Mouse (Mus musculus) heart, adult 2 months (tissue): ENCODE results near the gene Dkk3.

Experiments
- CTCF ChIP-seq: fragments of 200-600 bp; IDR thresholded peaks from 2 replicates; pipeline ENCODE4 v1.8.1; 2022; ENCODE audit warnings: antibody characterized with exemption, mild to moderate bottlenecking, moderate library complexity
- EP300 ChIP-seq: fragments of 200-500 bp; IDR thresholded peaks from 2 replicates; pipeline ENCODE4 v1.6.1; 2011; ENCODE audit warnings: low read depth, low read length, control low read depth; ENCODE audit not compliant: insufficient read depth
- POLR2A ChIP-seq: fragments of 200-500 bp; IDR thresholded peaks from 2 replicates; pipeline ENCODE4 v1.6.1; 2011; ENCODE audit warnings: mild to moderate bottlenecking, low read depth, low read length, control low read depth; ENCODE audit not compliant: insufficient read depth

GRCm38 (mm10) chr7:112186871-112187270 is 28.0 kb upstream of the Dkk3 start:
- no peak for TF ChIP-seq CTCF
- no peak for TF ChIP-seq POLR2A
- TF ChIP-seq EP300, result no peak
